Mouse (Mus musculus) cerebellum, adult 2 months (tissue): ENCODE measurements around the gene Fyn. TPM values are rescaled to one million over a fixed set of nuclear protein-coding genes. Genes with fewer than 3 reads are reported as not detected.

ENCODE experiments used
- DNase-seq, 2 experiments: peaks; one replicate each; pipeline ENCODE4 v3.0.0; 2021
- H3K27ac ChIP-seq: fragments of 200-500 bp; 2 replicates; pipeline ENCODE4 v1.5.1; 2012; ENCODE audit warnings: low read length, control low read depth, inconsistent platforms; ENCODE audit not compliant: insufficient read depth
- H3K27me3 ChIP-seq: fragments of 200-500 bp; 2 replicates; pipeline ENCODE4 v1.6.1; 2012; ENCODE audit warnings: inconsistent platforms, mild to moderate bottlenecking, low read length, moderate library complexity; ENCODE audit not compliant: control insufficient read depth, insufficient read depth
- H3K4me1 ChIP-seq: fragments of 200-500 bp; 2 replicates; pipeline ENCODE4 v1.6.1; 2011; ENCODE audit warnings: low read length; ENCODE audit not compliant: control insufficient read depth, insufficient read depth
- H3K4me3 ChIP-seq: fragments of 200-500 bp; replicated peaks from 2 replicates; pipeline ENCODE3; 2011; ENCODE audit warnings: mild to moderate bottlenecking, low read depth, low read length, control low read depth; ENCODE audit not compliant: insufficient read depth
- CTCF ChIP-seq: fragments of 200-500 bp; IDR thresholded peaks from 2 replicates; pipeline ENCODE4 v1.5.1; 2011; ENCODE audit warnings: low read depth, mild to moderate bottlenecking, control low read depth, low read length, moderate library complexity, borderline replicate concordance; ENCODE audit not compliant: insufficient read depth
- POLR2A ChIP-seq: fragments of 200-500 bp; IDR thresholded peaks from 2 replicates; pipeline ENCODE4 v1.6.1; 2011; ENCODE audit warnings: low read length, control low read depth, borderline replicate concordance; ENCODE audit not compliant: insufficient read depth
- WGBS: fragments of 180-500 bp; shearing (Covaris S2); methylation state at CpG from one replicate; pipeline ENCODE4 v1.1.7; 2018; 5-methylcytosine and 5-hydroxymethylcytosine counted together
- polyA plus RNA-seq: library from polyadenylated mRNA; depleted of rRNA; stranded (reverse); fragments of >200 nt; gene quantifications from 2 replicates; pipeline ENCODE4 v1.2.3, GENCODE M21; 2012

Gene Fyn
- polyA plus RNA-seq, 1 experiment, result 104 TPM

GRCm38 (mm10) chr10:39462711-39463110, 94.1 kb downstream of the Fyn start:
- peaks cover 57% of the 10 kb centered on the region for H3K4me1 ChIP-seq
- whole genome bisulfite sequencing, result 15% methylated on average over 8 of the region's 8 CpGs
- peak overlapping the region; percentile 34 for H3K27ac ChIP-seq
- peak in 1 of 2 experiments; percentile 57 for DNase-seq
- H3K4me3 ChIP-seq, result no peak overlapping the region
- TF ChIP-seq POLR2A (no peak), CTCF (peak; percentile 26; the same call in 1 of the 2 replicates)
- H3K27me3 ChIP-seq, result no peaks in the 10 kb centered on the region

- TF ChIP-seq CTCF (no peak), POLR2A (no peak)
- Histone ChIP-seq H3K27ac (no peak overlapping the region), H3K27me3 (no peaks in the 10 kb centered on the region), H3K4me3 (no peak overlapping the region), H3K4me1 (peaks cover 41% of the 10 kb centered on the region)
- no peak for DNase-seq
- WGBS, result 98% methylated on average over 5 of the region's 5 CpGs
These were observed 95.7 kb downstream of the Fyn start for GRCm38 (mm10) chr10:39464383-39464782.

- Histone ChIP-seq H3K4me1 (peaks cover 41% of the 10 kb centered on the region), H3K27me3 (no peaks in the 10 kb centered on the region), H3K4me3 (no peak overlapping the region), H3K27ac (no peak overlapping the region)
- WGBS, result 50% methylated on average over 6 of the region's 6 CpGs
- DNase-seq, result no peak
- no peak for TF ChIP-seq POLR2A
- no peak for TF ChIP-seq CTCF
These were observed 98.7 kb downstream of the Fyn start for GRCm38 (mm10) chr10:39467317-39467716.

GRCm38 (mm10) chr10:39467821-39468220, 99.2 kb downstream of the Fyn start:
- 78% methylated on average over 7 of the region's 7 CpGs for WGBS
- no peak overlapping the region for H3K4me3 ChIP-seq
- TF ChIP-seq POLR2A (no peak), CTCF (no peak)
- no peak overlapping the region for H3K27ac ChIP-seq
- peaks cover 39% of the 10 kb centered on the region for H3K4me1 ChIP-seq
- no peaks in the 10 kb centered on the region for H3K27me3 ChIP-seq
- DNase-seq, result no peak

- H3K27me3 ChIP-seq, result no peaks in the 10 kb centered on the region
- no peak for DNase-seq
- H3K27ac ChIP-seq, result no peak overlapping the region
- TF ChIP-seq POLR2A (no peak), CTCF (no peak)
- H3K4me3 ChIP-seq, result no peak overlapping the region
- H3K4me1 ChIP-seq, result peaks cover 36% of the 10 kb centered on the region
- 91% methylated on average over 3 of the region's 3 CpGs for WGBS
These were observed 99.9 kb downstream of the Fyn start for GRCm38 (mm10) chr10:39468576-39468975.

- Histone ChIP-seq H3K4me1 (peaks cover 33% of the 10 kb centered on the region), H3K27me3 (no peaks in the 10 kb centered on the region), H3K4me3 (no peak overlapping the region), H3K27ac (no peak overlapping the region)
- DNase-seq, result no peak
- TF ChIP-seq CTCF (no peak), POLR2A (no peak)
- WGBS, result 84% methylated on average over 7 of the region's 7 CpGs
These were observed 100.7 kb downstream of the Fyn start for GRCm38 (mm10) chr10:39469341-39469740.

GRCm38 (mm10) chr10:39470321-39470720, 101.7 kb downstream of the Fyn start:
- 84% methylated on average over 7 of the region's 7 CpGs for WGBS
- Histone ChIP-seq H3K4me1 (peaks cover 30% of the 10 kb centered on the region), H3K4me3 (no peak overlapping the region), H3K27me3 (no peaks in the 10 kb centered on the region), H3K27ac (no peak overlapping the region)
- peak in 1 of 2 experiments; percentile 41 for DNase-seq
- TF ChIP-seq CTCF, result no peak
- TF ChIP-seq POLR2A, result no peak

GRCm38 (mm10) chr10:39471040-39471713, 102.5 kb downstream of the Fyn start:
- TF ChIP-seq POLR2A (no peak), CTCF (no peak)
- DNase-seq, result peak in 1 of 2 experiments; percentile 40
- H3K4me3 ChIP-seq, result no peak overlapping the region
- H3K4me1 ChIP-seq, result peaks cover 30% of the 10 kb centered on the region
- H3K27ac ChIP-seq, result peak overlapping the region; percentile 44; the same call in 1 of the 2 replicates
- no peaks in the 10 kb centered on the region for H3K27me3 ChIP-seq
- 36% methylated on average over 7 of the region's 7 CpGs for WGBS
